Mouse (Mus musculus) spleen, adult 18-20 months (tissue): ENCODE data around the gene Srrm3.
A peak's percentile ranks its signal among the peaks of the same experiment; 100 is the strongest.

ENCODE experiments used
- DNase-seq, 2 experiments: peaks; one replicate each; pipeline ENCODE4 v3.0.0; 2022; ENCODE audit warnings: mixed read lengths in 2 of 2

Gene Srrm3

DNA sequence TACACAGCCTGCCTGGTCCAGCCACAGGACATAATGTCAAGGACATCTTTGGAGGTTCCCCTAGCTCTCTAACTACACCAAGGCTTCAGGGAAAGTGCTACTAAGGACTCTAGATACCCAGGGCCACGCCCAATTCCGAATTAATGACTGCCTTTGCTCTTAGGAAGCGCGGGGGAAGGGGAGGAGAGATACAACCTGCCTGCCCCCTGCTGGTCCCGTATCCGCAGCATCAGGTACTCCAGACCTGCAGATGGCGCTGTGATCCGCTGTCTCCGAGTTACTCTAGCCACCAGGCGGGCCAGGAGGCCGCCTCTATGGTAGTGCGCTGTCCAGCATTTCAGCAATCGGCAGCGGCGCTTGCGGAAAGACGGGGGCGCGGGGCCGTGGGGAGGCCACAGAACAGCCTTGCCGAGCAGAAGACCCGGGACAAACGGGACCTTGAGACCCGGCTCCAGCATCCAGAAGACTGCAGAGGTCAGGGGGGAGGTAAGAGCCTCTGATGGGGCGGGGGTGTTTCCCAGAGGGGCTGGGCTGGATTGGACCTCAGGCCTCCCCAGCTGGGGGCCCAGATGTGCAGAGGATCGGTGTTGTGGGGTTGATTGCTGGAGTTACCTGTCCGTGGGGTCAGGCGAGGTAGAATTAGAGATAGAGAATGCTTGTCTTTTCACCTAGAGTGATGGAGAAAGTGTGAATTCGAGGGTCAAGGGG is at the start of gene Srrm3:
Gene Srrm3, plus strand, starts transcription at position 336 of the 708 bp plus-strand sequence.
- peak; percentile 77 to 89 for DNase-seq

DNA sequence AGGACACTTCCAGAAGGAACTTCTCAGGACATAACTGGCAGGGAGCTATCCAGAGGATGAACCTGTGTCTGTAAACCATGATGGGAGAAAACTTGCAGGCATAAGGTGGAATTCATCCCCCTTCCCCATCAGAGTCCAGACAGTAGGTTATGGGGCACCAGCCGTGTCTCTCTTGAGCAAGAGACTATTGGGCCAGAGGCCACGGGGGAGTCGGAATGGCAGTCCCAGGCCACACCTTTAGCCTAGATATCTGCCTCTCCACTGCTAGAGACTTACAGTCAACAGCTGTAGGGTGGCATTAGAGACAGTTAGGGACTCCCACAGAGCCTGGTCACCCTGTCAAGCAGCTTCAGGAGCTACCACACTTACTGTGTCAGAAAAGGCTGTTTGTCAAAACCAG is 44.8 kb upstream of the Srrm3 start:
- DNase-seq, result no peak

DNA sequence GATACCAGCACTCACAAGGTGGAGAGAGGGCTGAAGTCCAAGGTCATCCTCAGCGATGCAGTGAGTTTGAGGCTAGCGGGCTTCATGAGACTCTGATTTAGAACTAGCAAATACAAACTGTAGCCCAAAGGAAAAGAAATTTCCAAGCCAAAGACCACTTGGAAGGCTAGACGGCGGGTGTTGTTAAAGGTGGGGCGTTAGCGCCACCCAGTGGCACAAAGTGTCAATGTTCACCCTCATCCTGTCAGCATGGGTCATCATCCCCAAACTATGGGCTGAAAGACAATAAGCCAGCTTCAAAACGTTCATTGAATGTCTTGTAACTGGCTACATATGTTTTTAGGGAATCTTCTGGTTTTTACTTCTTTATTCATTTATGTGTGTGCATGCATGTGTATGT is 43.2 kb upstream of the Srrm3 start:
- DNase-seq, result peak; percentile 28 to 70

DNA sequence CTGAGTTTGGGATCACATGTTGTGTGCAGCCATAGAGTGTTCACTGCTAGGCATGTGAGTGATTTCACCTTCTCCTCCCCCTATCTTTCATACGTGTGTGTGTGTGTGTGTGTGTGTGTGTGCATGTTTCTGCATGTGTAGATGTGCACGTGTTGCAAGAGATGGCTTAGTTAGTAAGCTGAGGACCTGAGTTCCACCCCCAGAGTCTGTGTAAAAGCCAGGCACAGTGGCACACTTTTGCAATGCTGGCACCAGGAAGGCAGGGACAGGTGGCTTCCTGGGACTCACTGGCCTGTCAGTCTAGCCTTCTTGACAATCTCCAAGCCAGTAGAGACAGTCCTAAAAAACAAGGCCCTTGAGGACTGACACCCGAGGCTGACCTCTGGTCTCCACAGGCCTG is 41.7 kb upstream of the Srrm3 start:
- DNase-seq, result no peak

DNA sequence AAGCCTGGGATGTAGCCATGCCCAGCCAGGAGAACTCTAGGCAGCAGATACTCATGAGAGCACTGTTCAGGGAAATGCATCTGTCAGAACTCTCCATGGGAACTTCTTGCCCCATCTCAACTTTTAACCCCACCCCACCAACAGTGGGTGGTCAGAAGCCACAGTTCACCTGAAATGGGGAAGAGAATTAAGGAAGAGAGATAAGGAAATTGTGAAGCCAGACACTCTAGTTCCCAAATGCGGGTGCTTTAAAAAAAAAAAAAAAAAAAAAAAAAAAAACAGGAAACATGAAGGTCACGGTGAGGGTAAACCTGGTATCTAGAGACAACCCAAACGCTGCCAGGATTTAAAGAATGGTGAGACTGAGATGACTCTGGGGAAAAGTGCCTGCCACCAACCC is 34.2 kb upstream of the Srrm3 start:
- DNase-seq, result no peak

DNA sequence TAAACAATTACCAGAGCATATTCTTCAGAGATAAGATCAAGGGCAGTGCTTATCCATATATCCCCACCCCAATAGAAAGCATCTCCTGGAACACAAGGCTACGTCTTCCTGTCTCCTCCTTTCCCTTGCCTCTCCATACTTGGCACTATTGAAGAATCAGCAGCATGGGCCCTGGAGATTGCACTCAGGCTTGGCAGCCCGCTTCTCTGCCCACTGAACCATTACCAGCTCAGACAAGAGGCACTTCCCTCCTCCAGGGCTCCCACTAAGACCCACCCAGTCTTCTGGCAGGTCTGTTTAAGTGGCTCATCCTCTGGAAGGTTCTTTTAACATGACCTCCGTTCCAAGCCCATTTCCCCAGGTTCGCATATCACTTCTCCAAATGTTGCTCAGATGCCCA is 30.1 kb upstream of the Srrm3 start:
- no peak for DNase-seq

DNA sequence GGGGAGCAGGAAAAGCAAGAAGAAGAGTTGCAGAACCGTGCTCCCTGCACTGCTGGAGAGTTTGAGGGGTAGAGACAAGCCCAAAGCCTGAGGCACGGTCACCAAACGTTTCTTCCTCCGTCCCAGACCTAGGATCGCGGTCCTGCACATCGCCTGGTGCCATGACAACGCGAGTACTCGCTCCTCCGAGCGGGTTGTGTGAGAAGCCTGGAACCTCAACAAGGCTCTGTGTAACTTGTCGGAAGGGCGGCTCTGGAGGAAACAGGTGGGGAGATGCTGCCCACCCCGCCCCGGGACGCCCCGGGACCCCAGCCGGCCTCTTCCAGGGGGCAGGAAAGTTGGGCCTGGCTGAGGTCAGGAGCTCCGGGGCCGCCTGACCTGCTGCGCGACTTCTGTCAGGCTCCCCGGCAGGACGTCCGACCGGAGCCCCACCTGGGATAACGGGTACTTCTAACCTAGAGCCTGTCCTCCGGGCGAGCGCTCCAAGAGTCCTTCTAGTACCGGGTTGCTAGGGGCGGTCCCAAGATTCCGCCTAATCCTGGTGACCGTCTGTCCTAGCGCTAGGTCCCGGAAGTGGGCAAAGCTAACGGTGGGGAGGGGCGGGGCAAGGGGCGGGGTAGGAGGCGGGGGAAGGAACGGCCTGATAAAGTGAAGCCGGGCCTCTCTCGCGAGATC is 28.8 kb upstream of the Srrm3 start, which contains the start of gene Styxl1:
Gene Styxl1, minus strand, starts transcription at position 590 of the 675 bp plus-strand sequence.
- DNase-seq, result no peak

DNA sequence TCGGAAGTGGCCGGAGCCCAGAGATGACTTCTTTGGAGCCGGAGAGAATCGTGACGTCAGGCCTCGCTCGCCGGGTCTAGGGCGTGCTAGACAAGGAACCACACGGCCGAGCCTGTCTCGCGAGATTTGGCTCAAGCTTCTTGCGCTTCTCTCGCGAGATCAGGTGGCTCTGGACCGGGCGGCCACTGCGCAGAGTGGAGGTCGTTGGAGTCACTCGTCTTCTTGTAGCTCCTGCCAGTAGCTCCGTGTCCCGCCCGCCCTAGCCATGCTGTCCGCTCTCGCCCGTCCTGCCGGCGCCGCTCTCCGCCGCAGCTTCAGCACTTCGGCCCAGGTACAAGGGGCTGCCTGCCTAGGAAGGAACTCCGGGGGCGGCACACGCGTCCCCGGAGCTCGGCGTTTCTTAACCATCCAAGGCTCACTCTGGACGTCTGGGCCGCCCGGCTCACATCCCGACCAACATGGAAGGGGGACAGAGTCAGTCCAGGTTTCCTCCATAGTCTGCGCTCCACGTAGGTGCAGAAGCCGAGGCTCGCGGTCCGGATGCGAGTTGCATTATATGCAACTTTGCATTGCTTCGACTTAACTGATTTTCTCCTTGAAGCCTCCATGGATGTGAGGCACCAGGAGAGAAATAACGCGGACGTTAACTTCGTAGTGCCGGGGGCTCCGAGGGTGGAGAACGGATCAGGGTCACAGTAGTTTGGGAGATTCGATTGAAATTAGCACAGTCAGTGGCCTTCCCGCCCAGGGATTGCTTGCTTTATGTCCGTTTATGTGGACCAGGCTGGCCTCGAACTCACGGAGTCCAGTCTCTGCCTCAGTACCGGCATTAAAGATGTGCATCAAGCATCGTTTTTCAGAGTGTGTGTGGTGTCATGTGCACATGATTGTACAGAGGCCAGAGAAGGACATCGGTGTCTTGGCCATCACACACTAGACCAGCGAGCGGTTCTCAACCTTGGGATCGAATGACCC is 27.9 kb upstream of the Srrm3 start, which contains the start of gene Mdh2:
Gene Mdh2, plus strand, starts transcription at position 10 of the 975 bp plus-strand sequence.
- peak; percentile 96 to 99 for DNase-seq

DNA sequence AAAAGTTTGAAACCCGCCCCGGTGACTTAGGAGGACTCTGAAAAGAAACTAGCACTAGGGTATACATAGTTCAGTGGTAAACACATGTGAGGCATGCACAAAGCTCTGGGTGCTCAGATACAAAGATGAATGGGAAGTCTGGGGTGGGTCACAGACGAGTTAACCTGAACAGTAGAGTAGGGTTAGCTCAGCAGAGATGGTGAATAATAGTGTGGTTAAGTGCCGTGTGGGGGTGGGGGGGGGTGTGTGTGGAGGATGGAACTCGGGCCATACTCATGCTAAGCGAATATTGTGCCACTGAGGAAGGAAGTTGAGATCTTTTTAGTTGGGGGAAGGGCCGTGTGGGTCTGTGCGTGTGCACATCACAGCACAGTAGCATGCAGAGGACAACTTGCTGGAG is 26.4 kb upstream of the Srrm3 start:
- no peak for DNase-seq

DNA sequence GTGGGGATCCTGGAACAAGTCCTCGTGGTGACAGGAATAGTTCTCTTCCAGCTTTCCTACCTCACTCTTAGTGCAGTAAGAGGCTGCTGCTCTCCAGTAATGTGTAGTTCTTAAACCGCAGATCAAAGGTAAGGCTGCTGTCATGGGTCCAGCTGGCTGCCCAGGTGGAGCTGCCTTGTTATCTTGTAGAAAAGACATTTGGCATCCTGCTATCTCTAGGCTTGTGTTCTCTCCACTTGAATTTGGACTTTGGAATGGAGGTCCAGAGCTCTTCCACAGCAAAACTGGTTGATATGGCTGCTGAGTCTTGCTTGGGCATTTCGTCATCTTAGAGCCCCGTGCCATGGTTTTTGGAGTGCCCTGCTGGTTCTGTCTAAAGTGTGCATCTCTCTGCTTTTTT is 23.8 kb upstream of the Srrm3 start:
- no peak for DNase-seq

DNA sequence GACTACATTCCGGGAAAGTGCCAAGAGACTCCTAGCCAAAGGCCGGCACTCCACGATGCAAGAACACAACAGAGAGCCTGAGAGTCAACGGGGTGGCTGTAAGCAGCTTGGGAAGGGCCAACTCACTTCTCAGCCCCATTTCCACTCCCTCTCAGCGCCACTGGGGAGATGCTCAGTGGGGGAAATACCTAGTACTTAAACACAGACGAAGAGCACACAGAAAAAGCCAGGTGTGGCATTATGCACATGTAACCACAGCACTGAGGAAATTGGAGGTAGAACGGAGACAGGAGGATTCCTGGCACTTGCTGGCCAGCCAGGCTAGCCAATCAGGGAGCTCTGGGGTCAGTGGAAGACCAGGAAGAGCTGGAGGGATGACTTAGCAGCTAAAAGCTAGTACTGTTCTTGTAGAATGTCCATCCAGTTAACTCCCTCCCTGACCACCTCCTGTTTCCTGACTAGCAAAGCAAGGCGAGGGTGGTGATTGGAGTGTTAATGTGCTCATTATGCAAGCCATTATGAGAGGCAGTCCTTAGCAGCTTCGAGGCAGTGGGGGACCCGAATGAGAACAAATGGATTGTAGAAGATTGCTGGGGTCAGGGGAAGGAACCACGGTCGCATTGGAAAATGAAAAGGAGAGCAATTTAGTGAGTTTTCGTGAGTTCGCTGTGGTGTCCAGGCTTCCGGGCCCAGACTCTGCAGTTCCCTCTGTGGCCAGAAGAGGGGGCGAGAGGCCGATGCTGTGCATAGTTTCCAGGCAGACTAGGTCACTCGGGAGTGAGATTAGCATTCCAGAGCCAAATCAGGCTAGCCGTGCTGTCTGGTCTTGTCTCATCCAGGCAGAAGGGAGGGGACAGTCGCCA is 12.5 kb upstream of the Srrm3 start:
- DNase-seq, result peak; percentile 57 to 85

DNA sequence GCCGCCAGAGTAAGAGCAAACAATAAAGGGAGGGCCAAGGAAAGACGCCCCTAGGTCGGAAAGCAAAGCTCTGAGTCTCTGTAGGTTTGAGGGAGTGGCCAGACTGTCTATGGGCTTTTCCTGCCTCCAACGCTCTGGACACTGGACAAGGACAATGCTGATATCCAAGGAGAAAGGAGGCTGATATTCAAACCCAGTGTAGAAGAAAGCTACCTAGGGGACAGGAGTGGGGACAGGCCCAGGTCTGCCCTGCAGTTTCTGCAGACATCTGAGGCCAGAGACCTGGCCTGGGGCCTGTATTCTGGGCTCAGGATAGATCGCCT is 11.9 kb upstream of the Srrm3 start:
- no peak for DNase-seq

DNA sequence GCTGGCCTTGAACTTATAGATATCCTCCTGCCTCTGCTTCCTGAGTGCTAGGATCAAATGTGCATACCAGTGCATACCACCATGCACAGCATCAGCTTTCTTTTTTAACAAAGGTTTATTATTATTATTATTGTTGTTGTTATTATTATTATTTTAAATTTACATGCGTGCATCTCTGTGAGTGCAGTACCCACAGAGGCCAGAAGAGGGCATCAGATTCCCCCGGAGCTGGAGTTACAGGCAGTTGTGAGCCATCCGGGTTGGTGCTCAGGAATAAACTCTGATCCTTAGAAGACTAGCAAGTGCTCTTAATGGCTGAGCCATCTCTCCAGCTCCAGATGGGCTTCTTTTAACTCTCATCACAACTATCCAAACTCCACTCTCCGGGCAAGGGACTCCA is 6.9 kb upstream of the Srrm3 start:
- DNase-seq, result no peak

DNA sequence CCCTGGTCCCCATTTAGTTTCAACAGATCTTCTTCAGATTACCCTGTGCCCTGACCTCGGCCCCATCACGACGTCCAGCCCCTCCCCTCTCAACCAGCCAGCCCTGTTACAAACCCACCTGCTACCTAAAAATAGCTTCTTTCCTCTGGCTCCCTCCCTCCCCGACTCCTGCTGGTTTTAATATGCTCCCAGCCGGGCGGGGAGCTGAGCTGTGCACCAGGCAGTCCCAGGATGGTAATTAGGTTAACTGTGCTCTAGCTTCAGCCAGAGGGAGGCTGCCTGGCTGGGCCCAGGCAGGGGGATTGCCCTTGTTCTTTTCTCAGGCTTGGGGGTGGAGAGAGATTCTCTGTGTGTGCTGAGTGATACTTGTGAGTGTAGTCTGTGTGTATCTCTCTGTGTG is 5.8 kb upstream of the Srrm3 start:
- DNase-seq, result no peak

DNA sequence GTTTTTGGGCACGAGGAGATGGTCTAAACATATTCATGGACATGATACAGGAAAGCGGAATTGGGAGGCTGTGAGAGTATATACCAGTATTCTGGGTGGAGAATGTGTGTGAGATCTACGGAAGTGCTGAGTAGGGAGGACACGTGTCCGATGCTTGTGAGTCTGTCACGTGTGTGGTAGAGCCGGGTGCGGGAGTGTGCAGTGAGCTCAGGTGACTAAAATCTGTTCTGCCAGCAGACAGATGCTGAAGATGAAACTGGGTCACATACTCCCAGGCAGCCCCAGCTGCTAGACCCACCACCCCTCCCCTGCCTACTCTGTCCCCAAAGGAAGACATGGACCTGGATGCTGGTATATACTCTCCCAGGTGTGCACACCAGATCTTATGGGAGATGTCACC is 4.0 kb upstream of the Srrm3 start:
- no peak for DNase-seq

DNA sequence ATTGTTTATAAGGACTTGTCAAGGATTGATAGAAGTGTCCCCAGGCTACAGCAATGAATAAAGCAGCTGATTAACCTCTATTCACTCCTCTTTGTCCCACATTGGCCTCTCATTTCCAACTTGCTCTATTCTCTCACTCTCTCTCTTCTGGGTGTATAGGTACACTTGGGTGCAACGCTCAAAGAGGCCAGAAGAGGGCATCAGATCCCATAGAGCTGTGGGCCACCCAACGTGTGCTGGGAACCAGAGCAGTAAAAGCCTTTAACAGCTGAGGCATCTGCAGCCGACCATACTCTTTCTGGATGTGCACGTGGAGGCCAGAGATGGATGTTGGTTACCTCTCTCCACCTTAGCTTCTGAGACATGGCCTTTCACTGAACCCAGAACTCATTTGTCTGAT is 3.6 kb upstream of the Srrm3 start:
- no peak for DNase-seq

DNA sequence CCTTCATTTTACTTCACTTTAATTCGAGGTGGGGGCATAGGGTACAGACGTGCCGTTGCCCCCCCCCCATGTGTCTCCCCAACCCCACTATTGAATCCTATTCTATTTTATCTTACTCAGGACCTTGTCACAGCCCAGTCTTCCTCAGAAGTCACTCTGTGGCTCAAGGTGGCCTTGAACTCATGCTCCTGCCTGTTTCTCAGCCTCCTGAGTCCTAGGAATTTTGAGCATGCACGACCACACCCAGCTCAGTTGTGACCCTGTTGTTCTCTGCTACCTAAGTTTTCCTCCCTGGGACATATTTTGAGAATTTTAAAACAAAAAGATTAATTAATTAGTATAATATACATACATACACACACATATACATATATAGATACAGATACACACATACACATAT is 3.0 kb upstream of the Srrm3 start:
- DNase-seq, result no peak

DNA sequence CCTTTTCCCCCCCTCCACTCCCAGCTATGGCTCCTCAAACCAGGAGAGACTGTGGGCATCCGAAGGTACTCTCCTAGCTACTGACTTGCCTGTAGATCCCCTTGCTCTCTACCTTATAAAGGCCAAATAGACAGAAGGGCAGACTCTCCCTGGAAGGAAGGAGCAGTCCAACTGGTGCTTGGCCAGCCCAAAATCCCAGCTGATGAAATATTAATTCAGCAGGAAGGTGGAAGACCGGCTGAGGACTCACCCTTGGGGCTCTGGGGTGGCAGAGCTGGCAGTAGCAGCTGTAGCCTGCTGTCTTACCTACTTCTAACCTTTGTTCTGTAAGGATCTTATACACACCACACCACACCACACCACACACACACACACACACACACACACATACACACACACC is 2.0 kb upstream of the Srrm3 start:
- DNase-seq, result no peak

DNA sequence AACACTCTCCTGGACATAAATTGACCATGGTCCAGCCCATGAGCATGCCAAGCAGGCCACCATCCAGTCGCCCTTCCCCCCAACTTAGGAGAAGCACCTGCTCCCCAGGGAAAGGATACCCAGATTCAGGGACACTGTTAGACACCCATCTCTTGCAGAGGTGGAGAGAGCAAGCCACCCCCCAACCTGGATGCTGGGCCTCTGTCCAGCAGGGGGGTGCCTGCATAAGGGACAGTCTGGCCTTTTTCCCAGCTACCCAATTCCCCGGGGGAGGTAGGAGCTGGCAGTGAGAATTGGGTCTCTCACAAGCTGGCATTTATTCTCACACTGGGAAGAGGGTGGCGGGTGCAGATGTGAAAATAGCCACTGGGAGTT is 560 bp downstream of the Srrm3 start:
- no peak for DNase-seq

DNA sequence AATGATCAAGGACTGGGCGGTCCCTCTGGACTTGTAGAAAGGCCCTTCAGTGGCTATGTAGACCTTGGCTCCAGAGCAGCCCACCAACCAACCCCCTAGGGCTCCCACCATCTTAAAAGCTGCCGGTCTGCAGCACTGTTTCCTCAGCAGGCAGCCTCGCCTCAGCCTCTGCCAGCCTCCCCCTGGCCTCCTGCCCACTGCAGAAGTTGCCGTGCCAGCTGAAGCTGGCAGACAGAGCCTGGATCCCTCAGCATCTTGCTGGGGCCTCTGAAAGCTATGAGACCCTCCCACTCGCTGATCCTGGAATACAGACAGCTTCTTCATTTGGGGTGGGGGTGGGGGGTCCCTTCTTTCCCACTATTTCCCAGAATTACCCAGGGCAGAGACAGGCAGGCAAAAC is 6.3 kb downstream of the Srrm3 start:
- DNase-seq, result no peak

DNA sequence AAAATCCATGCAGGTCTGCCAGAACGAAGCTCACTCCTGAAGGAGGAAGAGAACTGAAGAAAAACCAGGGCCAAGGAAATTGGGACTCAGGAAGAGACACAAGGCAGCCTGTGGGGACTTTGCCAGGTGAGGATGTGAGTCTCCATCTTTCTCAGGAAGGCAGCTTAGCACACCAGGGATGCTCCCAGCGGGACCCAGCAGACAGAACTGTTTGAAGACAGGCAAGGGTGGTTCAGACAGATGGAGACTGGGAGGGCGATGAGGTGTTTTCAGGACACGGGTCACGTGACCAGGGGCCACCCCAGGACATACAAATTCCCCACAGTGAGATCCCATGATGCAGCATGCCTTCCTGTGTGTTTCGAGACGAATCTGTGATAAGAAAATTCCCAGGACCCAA is 11.8 kb downstream of the Srrm3 start:
- no peak for DNase-seq

DNA sequence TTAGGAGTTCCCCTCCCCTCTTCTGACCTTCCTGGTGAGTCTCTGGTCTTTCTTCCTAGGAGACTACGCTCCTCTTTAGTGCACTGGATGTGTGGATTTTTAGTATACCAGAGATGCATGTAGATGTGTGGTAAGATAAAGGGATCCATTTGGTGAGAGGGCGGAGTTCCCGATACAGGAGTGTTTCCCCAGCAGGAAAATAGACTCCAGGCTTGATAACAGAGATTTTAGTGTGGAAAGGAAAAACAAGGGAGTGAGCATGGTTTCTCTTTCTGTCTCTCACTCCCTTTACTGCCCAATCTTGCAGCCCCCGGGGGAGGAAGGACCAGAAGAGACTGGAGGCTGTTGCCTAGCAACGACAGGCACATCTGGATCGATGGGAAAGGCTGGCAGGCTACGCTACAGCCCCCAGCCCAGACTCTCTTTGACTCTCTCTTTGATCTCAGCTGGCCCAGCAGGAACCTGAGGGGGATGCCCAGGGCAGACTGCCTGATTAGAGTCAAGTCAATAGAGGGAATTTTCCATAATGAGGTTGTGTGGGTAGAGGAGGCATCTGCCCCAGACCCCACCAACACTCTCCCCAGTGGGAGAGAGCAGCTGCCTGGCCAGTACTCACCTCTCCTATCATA is 15.7 kb downstream of the Srrm3 start:
- DNase-seq, result no peak
